Mouse (Mus musculus) left cerebral cortex, adult 11 months (tissue): Measurements from ENCODE around the gene Gm17584.
"Not testable (repeated sequence)": the region's sequence is repeated elsewhere in the genome, so short reads cannot be mapped to it uniquely, and the experiment has no call there.

ENCODE experiments used
- DNase-seq: peaks from one replicate; pipeline ENCODE4 v3.0.0; 2022; ENCODE audit warnings: low spot score

Gm17584 gene

GRCm38 (mm10) chrX:124500263-124500662 lies at the start of gene Gm17584:
TSS of gene Gm17584 (plus strand) at chrX:124500563.
- not testable (repeated sequence) for DNase-seq
